Mouse (Mus musculus): ENCODE data around the gene Esam. TPM values are rescaled to one million over a fixed set of nuclear protein-coding genes. Genes with fewer than 3 reads are reported as not detected.

Esam gene
- total RNA-seq, 2 experiments from 2014 or later: 62.5 to 77.7 TPM

Other genes with a start within 250 kb of the Esam start
- gene Ccdc15, start 179.6 kb upstream of the Esam start, total RNA-seq (2021): 1 to 10 TPM; 1.3 to 1.5 TPM
- not detected for gene Hepacam, start 160.7 kb upstream of the Esam start, total RNA-seq (2021)
- gene Robo4, start 126.2 kb upstream of the Esam start, total RNA-seq (2021): 10 to 100 TPM; 29.7 to 30.1 TPM
- not detected for gene Robo3, start 94.8 kb upstream of the Esam start, total RNA-seq (2021)
- 1 to 10 TPM; 7.8 to 8.0 TPM for gene Msantd2, start 38.8 kb upstream of the Esam start, total RNA-seq (2021)
- 1 to 10 TPM; 4.1 to 4.7 TPM for gene Vsig2, start 11.2 kb downstream of the Esam start, total RNA-seq (2021)
- gene Nrgn, start 24.8 kb downstream of the Esam start, total RNA-seq (2021): 1 to 10 TPM; 3.2 to 6.7 TPM
- 1 to 10 TPM; 8.4 to 8.7 TPM for gene Siae, start 27.6 kb downstream of the Esam start, total RNA-seq (2021)
- gene Spa17, start 85.6 kb downstream of the Esam start, total RNA-seq (2021): 1 to 10 TPM; 1.3 to 2.7 TPM
- gene Tbrg1, start 129.2 kb downstream of the Esam start, total RNA-seq (2021): 10 to 100 TPM; 33.3 to 35.5 TPM
- gene Panx3, start 141.2 kb downstream of the Esam start, total RNA-seq (2021): not detected
- not detected for gene Olfr160, start 188.2 kb downstream of the Esam start, total RNA-seq (2021)
- not detected for gene Olfr874, start 217.0 kb downstream of the Esam start, total RNA-seq (2021)
- not detected for gene Olfr875, start 243.8 kb downstream of the Esam start, total RNA-seq (2021)

Data from heart, postnatal 25 days (tissue).